ENCODE assay signal across 19 mouse cellular contexts in the genomic region with DNA sequence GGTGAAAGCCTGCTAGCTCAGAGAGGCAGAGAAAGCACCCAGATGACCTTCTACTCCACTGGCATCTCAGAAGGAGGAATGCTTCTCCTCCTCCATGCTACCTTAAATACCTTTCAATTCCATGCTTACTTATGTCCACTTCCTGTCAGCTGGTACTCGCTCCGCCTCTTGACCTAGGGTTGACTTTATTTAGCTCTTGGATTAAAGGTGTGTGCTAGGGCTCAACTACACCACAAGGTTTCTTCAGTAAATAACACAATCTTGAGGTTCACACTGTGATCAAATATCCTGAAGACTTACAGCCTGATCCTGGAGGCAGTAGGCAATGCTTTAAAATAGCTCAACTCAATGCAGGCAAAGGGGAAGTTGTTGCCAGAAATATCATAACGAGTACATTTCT. TPM values are rescaled to one million over a fixed set of nuclear protein-coding genes. Genes with fewer than 3 reads are reported as not detected.
"Had no signal": no experiment of that assay in that cellular context is flagged by ENCODE, and none has a peak within 500 bp of the region (broad histone marks: within the 10 kb centered on the region; RNA-seq: fewer than 3 reads in every experiment).

No protein-coding gene starts in this region.

- ATAC-seq: liver, postnatal 0 days; lung, postnatal 0 days; midbrain, embryonic 16.5 days had no signal

- H3K9ac ChIP-seq: liver, embryonic 15.5 days; liver, postnatal 0 days; lung, embryonic 15.5 days; midbrain, embryonic 12.5 days; neural tube, embryonic 12.5 days had no signal

- H3K27ac ChIP-seq: liver, embryonic 15.5 days; lung, embryonic 15.5 days; macrophage; midbrain, embryonic 12.5 days; neural tube, embryonic 12.5 days had no signal

- H3K4me1 ChIP-seq: liver, embryonic 15.5 days; lung, embryonic 15.5 days; megakaryocyte, embryonic 14.5 days; midbrain, embryonic 12.5 days; neural tube, embryonic 12.5 days had no signal

- H3K4me2 ChIP-seq: liver, embryonic 15.5 days; lung, embryonic 15.5 days; midbrain, embryonic 12.5 days; neural tube, embryonic 12.5 days had no signal

- H3K4me3 ChIP-seq: liver, embryonic 15.5 days; lung, embryonic 15.5 days; megakaryocyte, embryonic 14.5 days; midbrain, embryonic 12.5 days; neural tube, embryonic 12.5 days had no signal

- H3K27me3 ChIP-seq: liver, embryonic 15.5 days; lung, embryonic 15.5 days; neural tube, embryonic 12.5 days had no signal

- H3K9me3 ChIP-seq: liver, embryonic 15.5 days; lung, embryonic 15.5 days; midbrain, embryonic 12.5 days; neural tube, embryonic 12.5 days had no signal

- H3K36me3 ChIP-seq: liver, embryonic 15.5 days; lung, embryonic 15.5 days; midbrain, embryonic 12.5 days; neural tube, embryonic 12.5 days had no signal

- DNase-seq: liver, postnatal 0 days; lung, adult 2 months; lung, postnatal 14 days; lung, postnatal 36 days; midbrain, embryonic 14.5 days; right cerebral cortex, postnatal 14 days; thymus, adult 2 months; thymus, postnatal 25 days; thymus, postnatal 4 days had no signal

RNA-seq across cellular contexts. Expression of a gene that starts 6.2 kb away (rescaled TPM):
- total RNA-seq: megakaryocyte progenitor cell, adult 5-6 weeks had no signal
- polyA plus RNA-seq: liver, embryonic 15.5 days; lung, embryonic 15.5 days; macrophage; midbrain, embryonic 12.5 days; midbrain, embryonic 14.5 days; midbrain, embryonic 16.5 days; neural tube, embryonic 12.5 days; neural tube, embryonic 14.5 days had no signal
